ENCODE assay signal across 8 mouse cellular contexts in genomic region chr5:114356250-114356935, GRCm38 (mm10). TPM values are rescaled to one million over a fixed set of nuclear protein-coding genes. Genes with fewer than 3 reads are reported as not detected.
A peak's percentile ranks its signal among the peaks of the same experiment; 100 is the strongest.
DNase-seq lines count a peak whose midpoint lies in the region; ATAC-seq lines count a peak whose summit lies in the region.

No protein-coding gene starts in this region.

- WGBS in neural tube, embryonic 15.5 days: 27% methylated on average over 7 of the region's 7 CpGs
- WGBS in embryonic facial prominence, embryonic 11.5 days: 27% methylated on average over 7 of the region's 7 CpGs
- 27% methylated on average over 7 of the region's 7 CpGs for WGBS in limb, embryonic 11.5 days
- 30% methylated on average over 7 of the region's 7 CpGs for WGBS in midbrain, embryonic 13.5 days
- 12% methylated on average over 7 of the region's 7 CpGs for WGBS in stomach, embryonic 14.5 days

- peaks cover 15% of the 10 kb centered on the region; the same call in 1 of the 2 replicates for H3K4me1 ChIP-seq in neural tube, embryonic 15.5 days
- H3K4me1 ChIP-seq in embryonic facial prominence, embryonic 11.5 days (ENCODE audit: control insufficient read depth, insufficient read depth, low read length): peaks cover 3% of the 10 kb centered on the region; the same call in 1 of the 2 replicates
- peaks cover 7% of the 10 kb centered on the region; the same call in 1 of the 2 replicates for H3K4me1 ChIP-seq in limb, embryonic 11.5 days (ENCODE audit: control insufficient read depth, insufficient read depth, low read length)
- H3K4me1 ChIP-seq in midbrain, embryonic 13.5 days (replicated peaks): peaks cover 20% of the 10 kb centered on the region
- H3K4me1 ChIP-seq in stomach, embryonic 14.5 days (ENCODE audit: control insufficient read depth, insufficient read depth, low read length): peaks cover 18% of the 10 kb centered on the region; the same call in 1 of the 2 replicates

- no peak overlapping the region for H3K4me2 ChIP-seq in neural tube, embryonic 15.5 days
- no peak overlapping the region for H3K4me2 ChIP-seq in embryonic facial prominence, embryonic 11.5 days (ENCODE audit: low read depth, low read length)
- H3K4me2 ChIP-seq in limb, embryonic 11.5 days (ENCODE audit: low read depth, severe bottlenecking): peak overlapping the region; percentile 28; the same call in 1 of the 2 replicates
- 0 out of 2 replicates have a peak overlapping the region, but pooled peaks have one; percentile 3 for H3K4me2 ChIP-seq in midbrain, embryonic 13.5 days (replicated peaks)
- peak overlapping the region; percentile 35 for H3K4me2 ChIP-seq in stomach, embryonic 14.5 days (replicated peaks; ENCODE audit: low read depth, low read length)

- H3K9me3 ChIP-seq in neural tube, embryonic 15.5 days (replicated peaks): no peaks in the 10 kb centered on the region
- no peaks in the 10 kb centered on the region for H3K9me3 ChIP-seq in embryonic facial prominence, embryonic 11.5 days (replicated peaks; ENCODE audit: control insufficient read depth, low read length)
- no peaks in the 10 kb centered on the region for H3K9me3 ChIP-seq in limb, embryonic 11.5 days (ENCODE audit: control insufficient read depth, low read length)
- no peaks in the 10 kb centered on the region for H3K9me3 ChIP-seq in midbrain, embryonic 13.5 days
- no peaks in the 10 kb centered on the region for H3K9me3 ChIP-seq in stomach, embryonic 14.5 days (ENCODE audit: control insufficient read depth, low read depth, low read length)

- no peak overlapping the region for H3K9ac ChIP-seq in neural tube, embryonic 15.5 days (replicated peaks)
- no peak overlapping the region for H3K9ac ChIP-seq in embryonic facial prominence, embryonic 11.5 days (replicated peaks; ENCODE audit: low read length)
- no peak overlapping the region; the same call in 1 of the 2 replicates for H3K9ac ChIP-seq in limb, embryonic 11.5 days (ENCODE audit: low read length)
- no peak overlapping the region for H3K9ac ChIP-seq in midbrain, embryonic 13.5 days (replicated peaks)
- peak overlapping the region; percentile 28 for H3K9ac ChIP-seq in stomach, embryonic 14.5 days (replicated peaks; ENCODE audit: low read depth, low read length)

- DNase-seq in neural tube, embryonic 10.5 days (ENCODE audit: extremely low spot score, low spot score): peak; percentile 53
- DNase-seq in embryonic facial prominence, embryonic 11.5 days (ENCODE audit: low spot score): peak; percentile 85
- peak; percentile 98 for DNase-seq in heart, adult 11 months
- DNase-seq in kidney, adult 18-20 months: peak; percentile 77
- peak; percentile 86 for DNase-seq in limb, embryonic 11.5 days (ENCODE audit: low spot score)

- no peak overlapping the region; the same call in 1 of the 2 replicates for H3K27ac ChIP-seq in neural tube, embryonic 15.5 days (replicated peaks)
- H3K27ac ChIP-seq in embryonic facial prominence, embryonic 11.5 days (replicated peaks; ENCODE audit: low read depth, low read length): no peak overlapping the region
- H3K27ac ChIP-seq in limb, embryonic 11.5 days (replicated peaks; ENCODE audit: low read depth, low read length): no peak overlapping the region
- no peak overlapping the region for H3K27ac ChIP-seq in midbrain, embryonic 13.5 days
- peak overlapping the region; percentile 95 for H3K27ac ChIP-seq in stomach, embryonic 14.5 days (ENCODE audit: low read length)

- H3K36me3 ChIP-seq in neural tube, embryonic 15.5 days: peaks cover 17% of the 10 kb centered on the region
- no peaks in the 10 kb centered on the region for H3K36me3 ChIP-seq in embryonic facial prominence, embryonic 11.5 days (replicated peaks; ENCODE audit: control insufficient read depth, insufficient read depth, low read depth, low read length)
- no peaks in the 10 kb centered on the region; the same call in 1 of the 2 replicates for H3K36me3 ChIP-seq in limb, embryonic 11.5 days (ENCODE audit: control insufficient read depth, insufficient read depth, low read length)
- H3K36me3 ChIP-seq in midbrain, embryonic 13.5 days: peaks cover 17% of the 10 kb centered on the region
- no peaks in the 10 kb centered on the region; the same call in 1 of the 2 replicates for H3K36me3 ChIP-seq in stomach, embryonic 14.5 days (ENCODE audit: control insufficient read depth, insufficient read depth, low read length)

- no peak overlapping the region for H3K4me3 ChIP-seq in neural tube, embryonic 15.5 days (replicated peaks)
- H3K4me3 ChIP-seq in embryonic facial prominence, embryonic 11.5 days (ENCODE audit: low read depth, low read length): no peak overlapping the region
- H3K4me3 ChIP-seq in limb, embryonic 11.5 days (ENCODE audit: low read depth, low read length): no peak overlapping the region
- no peak overlapping the region for H3K4me3 ChIP-seq in midbrain, embryonic 13.5 days (replicated peaks)
- H3K4me3 ChIP-seq in stomach, embryonic 14.5 days (ENCODE audit: low read depth, low read length): peak overlapping the region; percentile 16; the same call in 1 of the 2 replicates

- no peaks in the 10 kb centered on the region for H3K27me3 ChIP-seq in neural tube, embryonic 15.5 days (replicated peaks)
- no peaks in the 10 kb centered on the region for H3K27me3 ChIP-seq in embryonic facial prominence, embryonic 11.5 days (ENCODE audit: control insufficient read depth, insufficient read depth, low read length)
- H3K27me3 ChIP-seq in limb, embryonic 11.5 days (ENCODE audit: control insufficient read depth, insufficient read depth, low read length): no peaks in the 10 kb centered on the region
- no peaks in the 10 kb centered on the region for H3K27me3 ChIP-seq in midbrain, embryonic 13.5 days
- no peaks in the 10 kb centered on the region for H3K27me3 ChIP-seq in stomach, embryonic 14.5 days (ENCODE audit: control insufficient read depth, insufficient read depth, low read length)

- no peak for ATAC-seq in neural tube, embryonic 15.5 days (ENCODE audit: low FRiP score)
- ATAC-seq in embryonic facial prominence, embryonic 11.5 days (replicated peaks; ENCODE audit: insufficient number of reproducible peaks, low FRiP score, low TSS enrichment, low read depth): 0 out of 2 replicates have a peak, but pooled peaks have one; percentile 58
- 0 out of 2 replicates have a peak, but pooled peaks have one; percentile 46 for ATAC-seq in limb, embryonic 11.5 days (ENCODE audit: insufficient number of reproducible peaks, low FRiP score, low TSS enrichment, low read depth)
- peak; percentile 46; the same call in 1 of the 2 replicates for ATAC-seq in midbrain, embryonic 13.5 days
- ATAC-seq in stomach, embryonic 14.5 days (ENCODE audit: insufficient number of reproducible peaks, insufficient read depth, low FRiP score, low read depth): peak; percentile 88

RNA-seq across cellular contexts. Expression of gene Kctd10, which starts 23.9 kb away (rescaled TPM):
- 50.5 and 63.8 TPM in 2 replicates for polyA plus RNA-seq in neural tube, embryonic 15.5 days (2015; fragmentation: Nextera tagmentation; extraction: Ambion mirVana)
- 110 TPM in 2 replicates for polyA plus RNA-seq in embryonic facial prominence, embryonic 11.5 days (2014; fragmentation: Nextera tagmentation; extraction: Ambion mirVana)
- polyA plus RNA-seq in limb, embryonic 11.5 days (2014; fragmentation: Nextera tagmentation; extraction: Ambion mirVana): 81.9 and 88.6 TPM in 2 replicates
- 92.8 and 94.0 TPM in 2 replicates for polyA plus RNA-seq in midbrain, embryonic 13.5 days (2015; fragmentation: Nextera tagmentation; extraction: Ambion mirVana)
- 111 and 125 TPM in 2 replicates for polyA plus RNA-seq in stomach, embryonic 14.5 days (2014; fragmentation: Nextera tagmentation; extraction: Ambion mirVana)

RNA-seq across cellular contexts. Expression of gene Ube3b, which starts 24.0 kb away (rescaled TPM):
- 35.5 and 39.5 TPM in 2 replicates for polyA plus RNA-seq in neural tube, embryonic 15.5 days (2015; fragmentation: Nextera tagmentation; extraction: Ambion mirVana)
- 42.3 and 44.9 TPM in 2 replicates for polyA plus RNA-seq in embryonic facial prominence, embryonic 11.5 days (2014; fragmentation: Nextera tagmentation; extraction: Ambion mirVana)
- 48.4 and 54.1 TPM in 2 replicates for polyA plus RNA-seq in limb, embryonic 11.5 days (2014; fragmentation: Nextera tagmentation; extraction: Ambion mirVana)
- polyA plus RNA-seq in midbrain, embryonic 13.5 days (2015; fragmentation: Nextera tagmentation; extraction: Ambion mirVana): 36.9 and 43.1 TPM in 2 replicates
- polyA plus RNA-seq in stomach, embryonic 14.5 days (2014; fragmentation: Nextera tagmentation; extraction: Ambion mirVana): 46.3 and 51.6 TPM in 2 replicates

Comparison
In these comparisons a context has a peak if more than half of its experiments do, and no peak if none do; other contexts are left out.
1. H3K4me2 ChIP-seq: peak in limb, embryonic 11.5 days (single experiment), midbrain, embryonic 13.5 days (single experiment) and stomach, embryonic 14.5 days (single experiment); none in neural tube, embryonic 15.5 days (single experiment) and embryonic facial prominence, embryonic 11.5 days (single experiment).
2. Peak in every context shown above with its lines, with median percentiles within 50 percentile points of each other: DNase-seq.